Mouse (Mus musculus) T-helper 1 cell (primary cell): Measurements from ENCODE around the gene AU040320.

ENCODE experiments used
- in situ Hi-C: fragments of 300-600 bp; cut with MboI, MseI; formaldehyde crosslinking; loops from one replicate; pipeline ENCODE4 v1.15.1; 2025; ENCODE audit warnings: high pct_unique_total_duplicates

AU040320 gene

GRCm38 (mm10) chr4:126749553-126749952, 3.8 kb upstream of the AU040320 start:
- in situ Hi-C loops = no loop called here

- in situ Hi-C loops = no loop called here
These were observed 3.2 kb upstream of the AU040320 start for GRCm38 (mm10) chr4:126750046-126750683.

- in situ Hi-C loops = no loop called here
These were observed 2.3 kb upstream of the AU040320 start for GRCm38 (mm10) chr4:126750863-126751555.

- in situ Hi-C loops = no loop called here
These were observed 1.8 kb upstream of the AU040320 start for GRCm38 (mm10) chr4:126751556-126752023.

- in situ Hi-C loops = no loop called here
These were observed 1.2 kb upstream of the AU040320 start for GRCm38 (mm10) chr4:126752024-126752607.

- in situ Hi-C loops = no loop called here
These were observed 669 bp upstream of the AU040320 start for GRCm38 (mm10) chr4:126752608-126753141.

GRCm38 (mm10) chr4:126754231-126754611, 877 bp downstream of the AU040320 start:
- in situ Hi-C loops = no loop called here

- in situ Hi-C loops = no loop called here
These were observed 1.5 kb downstream of the AU040320 start for GRCm38 (mm10) chr4:126754736-126755374.

- in situ Hi-C loops = no loop called here
These were observed 3.4 kb downstream of the AU040320 start for GRCm38 (mm10) chr4:126756766-126757165.

- in situ Hi-C loops = no loop called here
These were observed 5.0 kb downstream of the AU040320 start for GRCm38 (mm10) chr4:126758299-126758698.

GRCm38 (mm10) chr4:126759435-126759834, 6.1 kb downstream of the AU040320 start:
- in situ Hi-C loops = no loop called here

GRCm38 (mm10) chr4:126762586-126763359, 9.4 kb downstream of the AU040320 start:
- in situ Hi-C loops = no loop called here

- in situ Hi-C loops = no loop called here
These were observed 10.1 kb downstream of the AU040320 start for GRCm38 (mm10) chr4:126763483-126763882.

- in situ Hi-C loops = no loop called here
These were observed 16.6 kb downstream of the AU040320 start for GRCm38 (mm10) chr4:126769800-126770563.

GRCm38 (mm10) chr4:126770831-126771230, 17.5 kb downstream of the AU040320 start:
- in situ Hi-C loops = no loop called here

- in situ Hi-C loops = no loop called here
These were observed 20.5 kb downstream of the AU040320 start for GRCm38 (mm10) chr4:126773871-126774270.

GRCm38 (mm10) chr4:126775182-126775581, 21.8 kb downstream of the AU040320 start:
- in situ Hi-C loops = no loop called here

GRCm38 (mm10) chr4:126779148-126779581, 25.8 kb downstream of the AU040320 start:
- in situ Hi-C loops = no loop called here

GRCm38 (mm10) chr4:126779826-126780775, 26.8 kb downstream of the AU040320 start:
- in situ Hi-C loops = no loop called here
